Mouse (Mus musculus): ENCODE data around the gene Pdzph1. TPM values are rescaled to one million over a fixed set of nuclear protein-coding genes. Genes with fewer than 3 reads are reported as not detected.
A peak's percentile ranks its signal among the peaks of the same experiment; 100 is the strongest.

The Pdzph1 gene
- not detected in 2 replicates for total RNA-seq (2014; fragmentation: Nextera tagmentation)
- total RNA-seq (2017): 0.34 TPM in 1 of 2 replicates, not detected in the other

GRCm38 (mm10) chr17:58991275-58991674 is at the start of gene Pdzph1:
TSS of gene Pdzph1 (minus strand) at chr17:58991375.
- no peak for ATAC-seq (replicated peaks; ENCODE audit: poor library complexity, severe bottlenecking)

- peak; percentile 42; the same call in 1 of the 2 replicates for ATAC-seq (replicated peaks; ENCODE audit: poor library complexity, severe bottlenecking)
Measured at GRCm38 (mm10) chr17:59039754-59040153, 48.6 kb upstream of the Pdzph1 start.

- peak; percentile 75 for ATAC-seq (replicated peaks; ENCODE audit: poor library complexity, severe bottlenecking)
Measured at GRCm38 (mm10) chr17:59033445-59033844, 42.3 kb upstream of the Pdzph1 start.

DNA sequence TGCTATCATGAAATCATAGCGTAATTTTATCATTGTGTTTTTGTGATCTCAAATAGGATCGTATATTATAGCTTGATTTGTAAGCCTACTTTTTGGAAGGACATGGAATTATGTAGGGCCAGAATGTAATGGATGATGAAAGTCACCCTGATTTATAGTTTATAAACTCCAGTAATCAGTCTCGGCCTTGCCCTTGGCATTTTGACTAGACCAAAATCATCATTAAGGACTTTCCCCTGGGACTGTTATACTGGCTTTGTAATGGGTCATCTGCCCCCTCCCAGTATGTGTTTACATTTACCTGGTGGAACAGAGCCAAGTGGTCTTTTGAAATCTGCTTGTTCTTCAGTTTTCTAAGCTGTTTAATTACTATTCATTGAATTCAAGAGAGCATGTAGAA is 35.2 kb upstream of the Pdzph1 start:
- no peak for ATAC-seq (replicated peaks; ENCODE audit: poor library complexity, severe bottlenecking)

GRCm38 (mm10) chr17:59024502-59024901 is 33.3 kb upstream of the Pdzph1 start:
- ATAC-seq (replicated peaks; ENCODE audit: poor library complexity, severe bottlenecking): no peak

DNA sequence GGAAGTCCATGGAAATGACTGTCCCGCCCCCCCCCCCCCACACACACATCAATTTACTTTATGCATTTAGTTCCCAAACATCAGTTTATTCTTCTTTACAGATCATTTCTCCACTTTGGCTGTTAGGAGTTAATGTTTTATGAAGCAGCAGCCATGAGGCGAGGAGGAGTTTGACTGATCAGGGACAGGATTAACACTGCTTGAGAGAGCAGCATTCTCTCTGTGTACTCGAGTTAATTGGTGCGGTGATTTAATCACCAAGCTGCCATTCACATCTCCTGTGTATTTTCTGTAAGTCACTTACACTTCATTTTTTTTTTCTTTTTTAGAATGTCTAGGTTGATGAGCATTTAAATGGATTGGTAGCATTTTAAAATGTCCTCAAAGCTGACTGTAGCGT is 32.8 kb upstream of the Pdzph1 start:
- no peak for ATAC-seq (replicated peaks; ENCODE audit: poor library complexity, severe bottlenecking)

DNA sequence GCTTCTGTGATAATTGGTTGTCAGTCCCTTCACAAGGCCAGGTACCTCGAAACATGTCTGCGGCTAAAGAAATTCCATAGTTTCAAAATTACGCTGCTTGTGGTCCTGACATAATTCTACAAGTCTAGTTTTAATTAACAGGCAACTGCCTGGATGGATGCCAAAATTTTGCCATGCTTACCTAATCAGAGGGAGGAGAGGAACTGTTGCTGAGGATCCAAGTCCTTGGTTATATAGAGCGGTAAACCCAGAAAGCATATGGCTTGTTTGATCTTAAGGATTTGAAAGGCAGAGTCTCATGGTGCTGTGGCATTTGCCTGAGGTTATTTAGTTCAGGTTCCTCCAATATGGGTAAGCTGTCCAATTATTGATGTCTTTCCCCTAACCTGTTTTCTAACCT is 27.5 kb upstream of the Pdzph1 start:
- no peak for ATAC-seq (replicated peaks; ENCODE audit: poor library complexity, severe bottlenecking)

- peak; percentile 74 for ATAC-seq (replicated peaks; ENCODE audit: poor library complexity, severe bottlenecking)
Measured at GRCm38 (mm10) chr17:59013091-59013459, 21.9 kb upstream of the Pdzph1 start, which contains the start of gene Nudt12. TSS of gene Nudt12 (minus strand) at chr17:59013372.

GRCm38 (mm10) chr17:59012421-59013090 is 21.4 kb upstream of the Pdzph1 start:
- peak; percentile 79 for ATAC-seq (replicated peaks; ENCODE audit: poor library complexity, severe bottlenecking)

- ATAC-seq (replicated peaks; ENCODE audit: poor library complexity, severe bottlenecking): no peak
Measured at GRCm38 (mm10) chr17:59011546-59012307, 20.6 kb upstream of the Pdzph1 start.

- no peak for ATAC-seq (replicated peaks; ENCODE audit: poor library complexity, severe bottlenecking)
Measured at GRCm38 (mm10) chr17:58973237-58973636, 17.9 kb downstream of the Pdzph1 start.

GRCm38 (mm10) chr17:58959905-58960304 is 31.3 kb downstream of the Pdzph1 start:
- ATAC-seq (replicated peaks; ENCODE audit: poor library complexity, severe bottlenecking): peak; percentile 93

DNA sequence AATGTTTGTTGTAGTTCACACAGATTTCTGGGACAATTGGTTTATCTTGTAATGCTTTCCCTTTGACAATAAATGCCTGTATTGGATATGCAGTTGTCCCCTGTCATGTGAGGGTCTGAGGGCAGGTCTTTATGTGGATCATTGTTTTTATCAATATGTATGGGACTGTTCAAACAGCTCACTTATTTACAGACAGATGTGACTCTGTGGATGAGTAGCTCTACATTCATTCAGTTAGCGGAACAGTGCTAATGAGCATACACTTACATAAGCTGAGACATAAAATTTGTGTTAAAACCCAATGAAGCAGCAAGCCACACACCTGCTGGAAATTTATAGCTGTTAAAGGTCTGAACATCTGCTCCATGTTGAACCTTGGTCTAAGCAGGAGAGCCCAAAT is 34.1 kb downstream of the Pdzph1 start:
- ATAC-seq (replicated peaks; ENCODE audit: poor library complexity, severe bottlenecking): no peak

DNA sequence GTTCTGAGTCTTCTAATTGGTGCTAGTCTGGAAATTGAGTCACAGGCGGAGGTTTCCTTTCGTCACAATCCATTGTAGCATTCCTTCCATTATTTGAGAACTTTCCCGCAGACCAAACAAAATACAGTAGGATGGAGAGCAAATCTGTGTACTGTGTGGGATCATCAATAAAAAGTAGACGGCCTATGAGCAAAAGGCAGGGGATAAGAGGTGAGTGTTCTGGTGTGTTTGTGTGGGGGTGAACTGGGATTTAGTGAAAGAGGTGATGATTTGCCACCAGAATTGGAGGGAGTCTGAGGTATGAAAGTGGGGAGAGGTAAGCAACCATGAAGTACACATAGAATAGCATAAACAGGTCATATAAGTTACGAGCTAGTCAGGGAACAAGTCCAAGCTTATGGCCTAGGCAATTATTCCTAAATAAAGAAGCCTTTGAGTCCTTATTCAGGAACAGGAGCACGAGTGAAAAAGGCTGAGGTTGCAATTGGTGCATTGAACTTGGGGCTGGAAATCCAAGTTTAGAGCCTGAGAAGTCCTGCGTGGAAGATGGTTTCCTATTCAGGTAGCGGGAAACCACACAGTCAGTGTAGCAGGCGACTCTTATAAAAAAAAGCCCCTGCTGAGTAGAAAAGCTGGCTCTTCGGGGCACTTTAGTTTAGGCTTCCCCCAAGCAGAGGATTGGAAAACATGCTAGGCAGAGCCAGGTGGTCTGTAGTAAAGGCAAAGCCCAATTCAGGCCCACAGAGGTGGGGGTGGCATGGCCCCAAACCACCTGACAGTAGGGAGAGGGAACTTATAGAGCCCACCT is 48.0 kb downstream of the Pdzph1 start:
- no peak for ATAC-seq (replicated peaks; ENCODE audit: poor library complexity, severe bottlenecking)

GRCm38 (mm10) chr17:58938598-58938997 is 52.6 kb downstream of the Pdzph1 start:
- peak; percentile 74 for ATAC-seq (replicated peaks; ENCODE audit: poor library complexity, severe bottlenecking)

DNA sequence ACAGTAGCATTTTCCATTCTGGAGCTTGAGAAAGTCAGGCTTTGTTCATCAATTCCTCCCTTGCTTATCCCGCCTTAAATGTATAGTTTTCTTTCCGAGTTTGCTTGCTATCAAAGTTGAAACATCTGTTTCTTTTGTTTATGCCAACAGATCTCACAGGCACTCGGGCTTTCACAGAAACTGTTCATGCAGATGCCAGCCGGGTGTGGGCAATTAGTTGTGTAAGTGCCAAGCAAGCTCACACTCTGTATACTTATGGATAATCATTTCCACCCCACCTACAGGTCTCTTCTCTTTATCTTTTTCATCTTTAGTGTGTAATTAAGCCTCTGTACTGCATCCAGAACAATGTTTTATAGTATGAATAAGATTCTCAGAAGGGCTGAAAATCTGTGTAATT is 53.6 kb downstream of the Pdzph1 start:
- ATAC-seq (replicated peaks; ENCODE audit: poor library complexity, severe bottlenecking): no peak

DNA sequence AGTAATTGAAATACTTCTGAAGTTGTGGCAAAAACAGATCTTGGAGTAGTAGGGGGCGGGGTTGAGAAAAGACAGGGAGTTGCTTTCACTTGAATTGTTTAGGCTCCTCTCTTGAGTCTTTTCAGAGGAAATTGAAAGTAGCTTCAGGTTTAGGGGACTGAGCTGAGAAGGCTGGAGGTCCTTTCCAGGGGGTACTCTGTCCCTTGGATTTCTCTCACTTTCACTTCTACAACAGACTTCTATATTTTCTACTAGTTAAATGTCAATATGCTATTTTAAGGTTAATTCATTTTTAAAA is 58.2 kb downstream of the Pdzph1 start:
- no peak for ATAC-seq (replicated peaks; ENCODE audit: poor library complexity, severe bottlenecking)

DNA sequence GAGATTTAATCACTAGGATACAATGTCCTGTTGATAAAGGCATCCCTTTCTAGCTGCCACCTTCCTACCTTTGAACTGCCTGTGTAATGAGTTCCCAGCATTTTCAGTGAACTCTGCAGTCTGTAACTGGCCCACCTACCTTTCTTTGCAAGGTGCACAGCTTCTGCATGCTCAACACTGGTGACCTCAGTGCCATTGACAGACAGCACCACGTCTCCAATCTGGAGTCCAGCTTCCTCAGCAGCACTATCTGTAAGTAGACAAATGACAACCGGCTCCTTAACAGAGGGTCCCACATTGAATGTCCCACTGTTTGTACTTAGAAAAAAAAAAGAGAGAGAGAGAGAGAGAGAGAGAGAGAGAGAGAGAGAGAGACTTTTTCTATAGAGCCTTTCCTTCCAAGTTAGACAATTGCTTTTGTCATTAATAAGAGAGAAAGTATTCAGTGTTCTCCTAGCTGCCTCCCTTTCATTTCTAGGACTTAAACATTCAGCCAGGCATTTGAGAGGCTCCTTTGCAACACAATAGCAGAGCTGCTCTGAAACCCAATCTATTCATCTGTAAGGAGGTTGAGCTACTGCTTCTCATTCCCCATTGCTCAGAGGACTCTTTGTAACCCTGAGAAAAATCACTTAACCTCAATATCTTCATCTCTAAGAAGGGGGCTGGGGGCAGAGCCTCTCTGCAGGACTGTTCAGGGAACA is 58.7 kb downstream of the Pdzph1 start:
- ATAC-seq (replicated peaks; ENCODE audit: poor library complexity, severe bottlenecking): no peak

DNA sequence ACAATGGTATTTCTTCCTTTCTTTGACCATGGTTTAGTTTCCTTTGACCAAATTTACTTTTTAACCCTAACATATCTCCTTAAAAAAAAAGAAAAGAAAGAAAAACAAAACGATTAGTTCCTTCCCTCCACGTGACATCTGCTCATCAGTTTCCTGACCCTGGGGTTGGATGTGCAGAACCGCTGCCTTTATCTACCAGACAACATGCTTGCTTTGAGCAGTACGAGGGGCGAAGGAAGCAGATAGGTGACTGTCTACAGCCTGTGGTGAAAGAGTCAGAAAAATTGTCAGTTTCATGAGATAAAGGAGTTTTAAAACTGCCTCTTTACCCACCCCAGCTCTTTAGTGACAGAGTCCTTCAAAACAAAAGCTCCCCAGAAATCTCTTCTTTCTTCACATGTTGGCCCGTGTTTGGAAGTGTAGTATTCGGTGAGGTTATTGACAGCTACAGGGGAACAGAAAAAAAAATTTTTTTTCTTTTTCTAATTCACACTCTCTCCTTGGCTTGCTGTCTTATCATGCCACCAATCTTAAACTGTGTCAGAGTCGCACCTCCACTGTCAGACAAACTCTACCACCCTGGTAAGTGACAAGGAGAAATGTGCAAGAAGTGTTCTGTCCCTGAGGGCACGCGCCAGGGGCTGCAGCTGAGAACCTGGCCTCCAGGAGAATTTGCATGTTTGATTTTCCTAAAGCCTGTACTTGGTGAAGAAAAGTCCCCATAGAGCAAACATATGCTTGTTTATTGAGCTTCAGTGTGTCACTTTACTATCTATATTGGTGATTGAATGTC is 66.2 kb downstream of the Pdzph1 start:
- ATAC-seq (replicated peaks; ENCODE audit: poor library complexity, severe bottlenecking): peak; percentile 61

Measured in granulocyte monocyte progenitor cell, adult 5-6 weeks (primary cell).